Mouse (Mus musculus) lung, embryonic 15.5 days (tissue): ENCODE results near the gene Ube2d3. TPM values are rescaled to one million over a fixed set of nuclear protein-coding genes. Genes with fewer than 3 reads are reported as not detected.

Experiments
- ATAC-seq: fragments of 200-750 bp; cut with Nextera tagmentation; 2 replicates; pipeline ENCODE4 v1.8.0; 2017; ENCODE audit warnings: moderate number of reproducible peaks, borderline replicate concordance; ENCODE audit not compliant: low FRiP score, low TSS enrichment; ENCODE audit errors: extremely low read depth
- H3K27ac ChIP-seq: fragments of 300-500 bp; sonication (generic); 2 replicates; pipeline ENCODE4 v1.5.1; 2015; ENCODE audit warnings: moderate library complexity, mild to moderate bottlenecking, inconsistent platforms
- H3K27me3 ChIP-seq: fragments of 300-500 bp; sonication (generic); 2 replicates; pipeline ENCODE4 v1.6.1; 2015; ENCODE audit warnings: inconsistent platforms
- H3K36me3 ChIP-seq: fragments of 300-500 bp; sonication (generic); 2 replicates; pipeline ENCODE4 v1.6.1; 2015; ENCODE audit warnings: inconsistent platforms
- H3K4me1 ChIP-seq: fragments of 300-500 bp; sonication (generic); 2 replicates; pipeline ENCODE4 v1.6.1; 2015; ENCODE audit warnings: inconsistent platforms
- H3K4me2 ChIP-seq: fragments of 300-500 bp; sonication (generic); 2 replicates; pipeline ENCODE4 v1.6.1; 2015; ENCODE audit warnings: inconsistent platforms, mild to moderate bottlenecking, moderate library complexity
- H3K4me3 ChIP-seq: fragments of 300-500 bp; sonication (generic); 2 replicates; pipeline ENCODE4 v1.5.1; 2015; ENCODE audit warnings: mild to moderate bottlenecking, inconsistent platforms
- H3K9ac ChIP-seq: fragments of 300-500 bp; sonication (generic); 2 replicates; pipeline ENCODE4 v1.6.1; 2015; ENCODE audit warnings: inconsistent platforms
- H3K9me3 ChIP-seq: fragments of 300-500 bp; sonication (generic); 2 replicates; pipeline ENCODE4 v1.6.1; 2016; ENCODE audit warnings: inconsistent platforms
- WGBS: fragments of 180-500 bp; shearing (Covaris S2); methylation state at CpG from one replicate; pipeline ENCODE4 v1.1.7; 2015; 5-methylcytosine and 5-hydroxymethylcytosine counted together
- polyA plus RNA-seq: library from polyadenylated mRNA; unstranded; fragments of >200 nt; fragmentation: Nextera tagmentation; extraction: Ambion mirVana; gene quantifications from 2 replicates; pipeline ENCODE4 v1.2.1, GENCODE M21; 2015

The Ube2d3 gene
- polyA plus RNA-seq, 1 experiment from 2014 or later: 516 TPM

DNA sequence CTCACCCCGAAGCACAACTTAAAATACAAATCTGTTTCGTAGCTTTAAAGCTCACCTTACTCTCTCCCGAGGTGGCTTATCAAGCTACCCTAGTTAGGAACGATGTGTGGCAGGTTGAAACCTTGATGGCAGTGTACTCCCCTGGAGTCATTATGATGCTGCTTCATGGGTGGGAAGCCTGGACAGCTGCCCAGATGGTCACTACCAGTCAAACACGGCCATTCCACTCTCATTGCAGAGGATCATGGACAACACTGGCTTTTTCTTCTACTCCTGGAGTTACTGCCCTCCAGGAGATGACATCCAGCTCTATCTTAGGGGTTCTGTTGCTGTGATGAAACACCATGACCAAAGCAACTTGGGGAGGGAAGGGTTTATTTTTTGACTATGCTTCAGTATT is 65.2 kb downstream of the Ube2d3 start:
- no peak for ATAC-seq
- H3K4me1 ChIP-seq: peaks cover 5% of the 10 kb centered on the region; the same call in 1 of the 2 replicates
- H3K4me2 ChIP-seq: no peak overlapping the region
- no peaks in the 10 kb centered on the region for H3K27me3 ChIP-seq
- no peaks in the 10 kb centered on the region for H3K9me3 ChIP-seq
- H3K27ac ChIP-seq: no peak overlapping the region
- no peak overlapping the region for H3K9ac ChIP-seq
- WGBS: 70% methylated on average over 5 of the region's 5 CpGs
- no peak overlapping the region for H3K4me3 ChIP-seq
- H3K36me3 ChIP-seq: no peaks in the 10 kb centered on the region

GRCm38 (mm10) chr3:135505369-135505909 is 67.5 kb downstream of the Ube2d3 start:
- Histone ChIP-seq H3K36me3 (no peaks in the 10 kb centered on the region), H3K27ac (no peak overlapping the region), H3K4me2 (no peak overlapping the region), H3K4me3 (no peak overlapping the region), H3K9me3 (no peaks in the 10 kb centered on the region), H3K9ac (no peak overlapping the region), H3K4me1 (peaks cover 5% of the 10 kb centered on the region; the same call in 1 of the 2 replicates), H3K27me3 (no peaks in the 10 kb centered on the region)
- 52% methylated on average over 10 of the region's 10 CpGs for WGBS
- ATAC-seq: peak; percentile 25

DNA sequence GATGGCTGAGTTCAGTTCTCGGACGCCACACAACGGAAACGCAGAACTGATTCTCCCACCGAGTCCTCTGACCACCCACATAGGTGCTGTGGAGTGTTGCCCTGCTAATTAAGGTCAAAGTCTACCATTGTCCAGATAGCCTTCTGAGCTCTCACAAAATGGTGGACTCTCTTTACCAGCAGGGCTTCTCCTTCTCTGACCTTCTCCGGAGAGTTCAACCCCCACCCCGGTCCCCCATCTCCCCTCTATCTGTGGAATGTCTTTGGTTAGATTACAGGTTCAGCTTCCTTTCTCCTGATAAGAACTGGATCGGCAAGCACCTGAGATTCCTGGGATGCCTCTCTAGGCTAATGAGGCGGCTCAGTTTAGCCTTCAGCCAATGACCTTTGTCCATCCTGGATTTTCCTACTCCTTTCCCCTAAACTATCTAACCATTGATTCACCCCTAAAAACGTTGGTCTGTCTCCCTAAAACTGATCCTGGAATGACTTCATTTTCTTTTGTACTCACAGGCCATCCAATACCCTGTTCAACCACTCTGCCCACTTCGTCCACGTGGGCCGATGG is 68.0 kb downstream of the Ube2d3 start:
- no peak for ATAC-seq

GRCm38 (mm10) chr3:135507506-135507905 is 69.6 kb downstream of the Ube2d3 start:
- WGBS: 81% methylated on average over 7 of the region's 7 CpGs

More for the DNA sequence above, 68.0 kb downstream of the Ube2d3 start:
- no peaks in the 10 kb centered on the region for H3K27me3 ChIP-seq
- H3K27ac ChIP-seq: no peak overlapping the region
- peaks cover 5% of the 10 kb centered on the region; the same call in 1 of the 2 replicates for H3K4me1 ChIP-seq
- no peak overlapping the region for H3K9ac ChIP-seq
- H3K4me3 ChIP-seq: no peak overlapping the region
- no peak overlapping the region for H3K4me2 ChIP-seq
- no peaks in the 10 kb centered on the region for H3K9me3 ChIP-seq
- WGBS: 72% methylated on average over 13 of the region's 13 CpGs
- H3K36me3 ChIP-seq: no peaks in the 10 kb centered on the region

DNA sequence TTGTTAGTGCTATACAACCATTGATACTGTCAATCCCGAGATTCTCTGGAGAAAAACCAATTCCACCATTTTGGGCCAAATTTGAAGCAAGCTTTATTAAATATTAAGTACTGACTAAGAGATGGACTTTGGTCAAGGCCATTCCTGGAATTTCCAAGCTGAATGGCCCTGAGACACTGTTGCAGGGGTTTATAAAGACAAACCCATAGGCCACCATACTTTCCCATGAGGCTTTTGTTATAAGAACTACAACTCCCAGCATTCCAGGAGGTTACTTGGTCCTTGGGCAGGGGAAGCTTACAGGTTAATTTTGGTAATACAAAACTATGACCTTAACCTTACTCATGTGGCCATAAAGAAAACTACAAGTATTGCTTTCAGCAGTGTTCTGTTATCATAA is 70.2 kb downstream of the Ube2d3 start:
- Histone ChIP-seq H3K27ac (no peak overlapping the region), H3K4me2 (no peak overlapping the region), H3K36me3 (no peaks in the 10 kb centered on the region), H3K27me3 (no peaks in the 10 kb centered on the region), H3K4me3 (no peak overlapping the region), H3K9me3 (no peaks in the 10 kb centered on the region), H3K4me1 (peaks cover 8% of the 10 kb centered on the region; the same call in 1 of the 2 replicates), H3K9ac (no peak overlapping the region)
- 83% methylated on average over 1 of the region's 1 CpGs for WGBS
- ATAC-seq: no peak

More at GRCm38 (mm10) chr3:135507506-135507905, 69.6 kb downstream of the Ube2d3 start:
- Histone ChIP-seq H3K36me3 (no peaks in the 10 kb centered on the region), H3K27ac (no peak overlapping the region), H3K9ac (no peak overlapping the region), H3K4me2 (no peak overlapping the region), H3K4me1 (peaks cover 5% of the 10 kb centered on the region; the same call in 1 of the 2 replicates), H3K9me3 (no peaks in the 10 kb centered on the region), H3K27me3 (no peaks in the 10 kb centered on the region), H3K4me3 (no peak overlapping the region)
- no peak for ATAC-seq

GRCm38 (mm10) chr3:135510372-135510771 is 72.4 kb downstream of the Ube2d3 start:
- no peak overlapping the region for H3K4me2 ChIP-seq
- peaks cover 16% of the 10 kb centered on the region; the same call in 1 of the 2 replicates for H3K4me1 ChIP-seq
- no peak for ATAC-seq
- H3K4me3 ChIP-seq: no peak overlapping the region
- WGBS: 86% methylated on average over 3 of the region's 3 CpGs
- no peak overlapping the region for H3K9ac ChIP-seq
- H3K36me3 ChIP-seq: no peaks in the 10 kb centered on the region
- no peaks in the 10 kb centered on the region for H3K9me3 ChIP-seq
- no peak overlapping the region for H3K27ac ChIP-seq
- H3K27me3 ChIP-seq: no peaks in the 10 kb centered on the region

DNA sequence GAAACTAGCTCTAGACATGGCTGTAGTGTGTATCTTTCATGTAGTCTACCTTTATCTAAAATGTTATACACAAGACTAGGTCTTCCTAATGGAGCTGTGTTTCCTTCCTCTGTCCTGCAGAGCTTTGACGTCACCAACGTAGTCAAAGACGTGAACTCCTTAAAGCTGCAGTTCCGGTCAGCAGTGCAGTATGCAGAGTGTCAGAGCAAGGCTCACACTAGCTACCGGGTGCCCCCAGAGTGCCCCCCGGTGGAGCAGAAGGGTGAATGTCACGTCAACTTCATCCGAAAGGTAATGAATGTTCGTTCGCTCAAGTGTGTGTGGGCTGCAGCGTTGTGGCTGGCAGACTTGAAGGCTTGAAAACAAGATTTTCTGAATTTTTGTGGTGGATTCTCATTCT is 73.7 kb downstream of the Ube2d3 start:
- 0 out of 2 replicates have a peak, but pooled peaks have one; percentile 27 for ATAC-seq
- H3K9me3 ChIP-seq: no peaks in the 10 kb centered on the region
- no peak overlapping the region for H3K9ac ChIP-seq
- no peak overlapping the region for H3K27ac ChIP-seq
- WGBS: 30% methylated on average over 11 of the region's 11 CpGs
- peaks cover 16% of the 10 kb centered on the region for H3K4me1 ChIP-seq
- H3K4me2 ChIP-seq: no peak overlapping the region
- H3K36me3 ChIP-seq: no peaks in the 10 kb centered on the region
- H3K27me3 ChIP-seq: no peaks in the 10 kb centered on the region
- no peak overlapping the region for H3K4me3 ChIP-seq

- 46% methylated on average over 11 of the region's 11 CpGs for WGBS
- no peak overlapping the region for H3K9ac ChIP-seq
- peaks cover 23% of the 10 kb centered on the region for H3K4me1 ChIP-seq
- ATAC-seq: no peak
- no peak overlapping the region for H3K4me3 ChIP-seq
- no peak overlapping the region for H3K4me2 ChIP-seq
- H3K27me3 ChIP-seq: no peaks in the 10 kb centered on the region
- no peaks in the 10 kb centered on the region for H3K36me3 ChIP-seq
- no peaks in the 10 kb centered on the region for H3K9me3 ChIP-seq
- H3K27ac ChIP-seq: no peak overlapping the region
These were observed 75.3 kb downstream of the Ube2d3 start for GRCm38 (mm10) chr3:135513270-135513669.

GRCm38 (mm10) chr3:135513800-135514425 is 76.0 kb downstream of the Ube2d3 start:
- no peak overlapping the region for H3K27ac ChIP-seq
- H3K4me2 ChIP-seq: no peak overlapping the region
- WGBS: 71% methylated on average over 14 of the region's 14 CpGs

DNA sequence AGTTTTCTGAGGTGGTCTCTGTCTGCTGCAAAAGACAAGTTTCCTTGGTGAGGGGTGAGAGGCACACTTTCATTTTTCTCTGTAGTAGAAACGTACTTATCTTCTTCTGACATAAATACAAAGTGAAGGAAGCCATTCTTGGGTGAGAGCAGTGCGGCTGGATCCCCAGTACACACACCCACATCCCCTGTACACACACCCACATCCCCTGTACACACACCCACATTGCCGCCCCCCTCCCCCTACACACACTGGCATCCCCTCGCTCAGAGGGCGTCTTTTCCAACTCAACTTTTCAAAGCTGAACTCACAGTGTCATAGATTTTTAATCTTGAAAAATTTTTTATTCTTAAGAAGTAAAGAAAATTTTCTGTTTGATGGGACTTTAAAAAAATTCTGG is 77.3 kb downstream of the Ube2d3 start:
- Histone ChIP-seq H3K27me3 (no peaks in the 10 kb centered on the region), H3K27ac (no peak overlapping the region)

More at GRCm38 (mm10) chr3:135513800-135514425, 76.0 kb downstream of the Ube2d3 start:
- Histone ChIP-seq H3K4me3 (no peak overlapping the region), H3K9ac (no peak overlapping the region), H3K4me1 (peaks cover 23% of the 10 kb centered on the region), H3K27me3 (no peaks in the 10 kb centered on the region), H3K36me3 (no peaks in the 10 kb centered on the region), H3K9me3 (no peaks in the 10 kb centered on the region)
- no peak for ATAC-seq

DNA sequence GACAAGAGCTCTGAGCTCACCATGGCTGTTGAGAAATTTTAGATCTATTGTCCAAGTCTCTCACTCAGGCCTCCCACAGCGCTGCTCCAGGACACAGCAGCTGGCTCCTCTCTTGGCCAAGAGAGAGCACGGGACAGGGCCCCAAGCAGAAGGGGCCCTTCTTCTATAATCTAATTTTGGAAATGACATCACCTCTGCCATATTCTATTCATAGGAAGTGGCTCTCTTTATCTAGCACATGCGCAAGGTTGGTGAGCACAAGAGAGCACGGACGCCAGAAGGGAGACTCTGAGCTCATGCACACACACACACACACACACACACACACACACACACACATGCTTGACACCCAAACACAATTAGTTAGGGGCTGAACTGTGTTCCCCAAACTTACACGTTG is 78.9 kb downstream of the Ube2d3 start:
- 23% methylated on average over 6 of the region's 6 CpGs for WGBS
- Histone ChIP-seq H3K9me3 (no peaks in the 10 kb centered on the region), H3K4me1 (peaks cover 23% of the 10 kb centered on the region), H3K36me3 (no peaks in the 10 kb centered on the region), H3K9ac (no peak overlapping the region), H3K4me3 (no peak overlapping the region), H3K27me3 (no peaks in the 10 kb centered on the region), H3K4me2 (no peak overlapping the region), H3K27ac (no peak overlapping the region)
- ATAC-seq: peak; percentile 93

More for the DNA sequence above, 77.3 kb downstream of the Ube2d3 start:
- no peak overlapping the region for H3K9ac ChIP-seq
- H3K36me3 ChIP-seq: no peaks in the 10 kb centered on the region
- H3K4me2 ChIP-seq: no peak overlapping the region
- no peak overlapping the region for H3K4me3 ChIP-seq
- no peaks in the 10 kb centered on the region for H3K9me3 ChIP-seq
- WGBS: 64% methylated on average over 5 of the region's 5 CpGs
- peaks cover 23% of the 10 kb centered on the region for H3K4me1 ChIP-seq
- no peak for ATAC-seq
